Mouse (Mus musculus): ENCODE data around the gene Wbp2. TPM values are rescaled to one million over a fixed set of nuclear protein-coding genes. Genes with fewer than 3 reads are reported as not detected.

Wbp2 gene
- polyA plus RNA-seq, 1 experiment from 2014 or later, result 99.4 TPM

GRCm38 (mm10) chr11:116110131-116110530, 23.3 kb upstream of the Wbp2 start:
- H3K4me1 ChIP-seq (ENCODE audit: insufficient read depth, low read length), result peaks cover 53% of the 10 kb centered on the region
- peak; percentile 50 for ATAC-seq (ENCODE audit: low FRiP score, low TSS enrichment)
- H3K9me3 ChIP-seq (ENCODE audit: low read length), result no peaks in the 10 kb centered on the region
- under 1% methylated on average over 35 of the region's 35 CpGs for WGBS
- H3K9ac ChIP-seq (replicated peaks; ENCODE audit: low read length), result peak overlapping the region; percentile 71
- H3K36me3 ChIP-seq (ENCODE audit: insufficient read depth, low read length), result no peaks in the 10 kb centered on the region
- H3K27ac ChIP-seq (ENCODE audit: low read length), result 0 out of 2 replicates have a peak overlapping the region, but pooled peaks have one; percentile 34
- H3K4me2 ChIP-seq (replicated peaks; ENCODE audit: low read depth, low read length), result peak overlapping the region; percentile 71
- H3K27me3 ChIP-seq (ENCODE audit: insufficient read depth, low read length), result peaks cover 47% of the 10 kb centered on the region
- peak overlapping the region; percentile 61 for H3K4me3 ChIP-seq (ENCODE audit: low read length)

DNA sequence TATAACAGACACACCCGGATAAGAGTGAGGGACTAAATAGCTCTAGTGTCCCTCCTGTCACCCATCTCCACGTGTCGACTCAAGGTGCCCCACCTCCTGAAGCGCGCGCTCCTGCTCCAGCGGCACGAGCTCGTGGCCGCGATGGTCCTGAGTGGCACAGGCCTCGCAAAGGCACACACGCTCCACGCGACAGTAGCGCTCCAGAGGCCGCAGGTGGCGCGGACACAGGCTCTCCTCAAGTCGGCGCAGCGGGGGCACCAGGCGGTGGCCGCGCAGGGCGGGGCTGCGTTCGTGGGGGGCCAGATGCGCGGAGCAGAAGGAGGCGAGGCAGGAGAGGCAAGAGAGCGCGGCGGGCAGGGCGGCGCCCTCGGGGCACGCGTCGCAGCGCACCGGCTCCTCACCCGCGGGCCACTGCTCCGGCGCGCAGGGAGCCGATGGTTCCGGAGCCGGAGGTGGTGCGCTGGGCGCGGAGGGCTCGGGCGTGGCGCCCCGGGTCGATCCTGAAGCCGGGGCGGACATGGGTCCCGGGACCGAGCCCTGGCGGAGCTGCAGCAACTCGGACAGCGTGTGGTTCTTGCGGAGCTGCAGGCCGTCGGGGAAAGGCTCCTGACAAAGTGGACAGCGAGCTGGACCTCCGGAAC, 22.8 kb upstream of the Wbp2 start:
- Histone ChIP-seq H3K9ac (replicated peaks; ENCODE audit: low read length) (peak overlapping the region; percentile 71), H3K27ac (ENCODE audit: low read length) (peak overlapping the region; percentile 38; the same call in 1 of the 2 replicates), H3K4me2 (replicated peaks; ENCODE audit: low read depth, low read length) (peak overlapping the region; percentile 71), H3K4me1 (ENCODE audit: insufficient read depth, low read length) (peaks cover 58% of the 10 kb centered on the region), H3K27me3 (ENCODE audit: insufficient read depth, low read length) (peaks cover 47% of the 10 kb centered on the region), H3K36me3 (ENCODE audit: insufficient read depth, low read length) (no peaks in the 10 kb centered on the region), H3K4me3 (ENCODE audit: low read length) (peak overlapping the region; percentile 61), H3K9me3 (ENCODE audit: low read length) (no peaks in the 10 kb centered on the region)
- peak; percentile 17; the same call in 1 of the 2 replicates for ATAC-seq (ENCODE audit: low FRiP score, low TSS enrichment)
- under 1% methylated on average over 64 of the region's 70 CpGs for WGBS

DNA sequence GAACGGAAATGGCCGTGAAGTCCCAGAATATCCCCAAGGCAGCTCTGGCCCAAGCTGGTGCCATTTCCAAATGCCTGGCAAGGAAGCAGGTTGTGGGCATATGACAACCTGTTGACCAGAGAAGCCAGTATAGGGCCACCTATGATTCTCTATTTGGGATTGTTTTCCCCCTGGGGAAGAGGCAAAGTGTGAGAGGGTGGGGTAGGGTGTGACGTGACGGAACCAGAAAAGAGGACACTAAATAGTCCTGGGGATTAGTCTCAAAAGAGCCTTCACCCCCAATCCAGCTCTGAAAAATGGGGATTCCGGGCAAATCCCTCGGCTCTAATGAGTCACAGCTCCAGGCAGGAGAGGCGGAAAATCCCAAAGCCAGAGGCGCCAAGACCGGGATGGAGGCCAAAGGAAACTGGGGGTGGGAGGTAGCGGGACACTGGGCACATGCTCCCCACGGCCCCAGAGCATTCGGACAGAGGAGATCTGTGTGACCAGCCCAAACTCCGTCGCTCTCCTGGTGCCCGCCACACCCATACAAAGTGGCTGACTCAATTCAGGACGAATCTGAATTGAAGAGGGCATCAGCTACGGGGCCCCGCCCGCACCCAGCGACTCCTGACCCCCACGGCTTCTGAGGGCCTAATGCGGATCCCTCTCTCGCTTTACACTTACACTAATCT, 21.8 kb upstream of the Wbp2 start:
- peaks cover 47% of the 10 kb centered on the region for H3K27me3 ChIP-seq (ENCODE audit: insufficient read depth, low read length)
- no peak for ATAC-seq (ENCODE audit: low FRiP score, low TSS enrichment)
- peak overlapping the region; percentile 38; the same call in 1 of the 2 replicates for H3K27ac ChIP-seq (ENCODE audit: low read length)
- H3K9ac ChIP-seq (replicated peaks; ENCODE audit: low read length), result peak overlapping the region; percentile 71
- peak overlapping the region; percentile 61 for H3K4me3 ChIP-seq (ENCODE audit: low read length)
- H3K4me1 ChIP-seq (ENCODE audit: insufficient read depth, low read length), result peaks cover 68% of the 10 kb centered on the region
- H3K4me2 ChIP-seq (replicated peaks; ENCODE audit: low read depth, low read length), result peak overlapping the region; percentile 71
- WGBS, result 7% methylated on average over 23 of the region's 23 CpGs
- no peaks in the 10 kb centered on the region for H3K36me3 ChIP-seq (ENCODE audit: insufficient read depth, low read length)
- H3K9me3 ChIP-seq (ENCODE audit: low read length), result no peaks in the 10 kb centered on the region

GRCm38 (mm10) chr11:116107777-116108285, 21.0 kb upstream of the Wbp2 start:
- no peaks in the 10 kb centered on the region for H3K9me3 ChIP-seq (ENCODE audit: low read length)
- 21% methylated on average over 19 of the region's 19 CpGs for WGBS
- H3K4me1 ChIP-seq (ENCODE audit: insufficient read depth, low read length), result peaks cover 76% of the 10 kb centered on the region
- peak overlapping the region; percentile 50; the same call in 1 of the 2 replicates for H3K27ac ChIP-seq (ENCODE audit: low read length)
- peaks cover 47% of the 10 kb centered on the region for H3K27me3 ChIP-seq (ENCODE audit: insufficient read depth, low read length)
- peak overlapping the region; percentile 71 for H3K4me2 ChIP-seq (replicated peaks; ENCODE audit: low read depth, low read length)
- H3K36me3 ChIP-seq (ENCODE audit: insufficient read depth, low read length), result no peaks in the 10 kb centered on the region
- peak overlapping the region; percentile 59 for H3K9ac ChIP-seq (replicated peaks; ENCODE audit: low read length)
- H3K4me3 ChIP-seq (ENCODE audit: low read length), result peak overlapping the region; percentile 61
- no peak for ATAC-seq (ENCODE audit: low FRiP score, low TSS enrichment)

DNA sequence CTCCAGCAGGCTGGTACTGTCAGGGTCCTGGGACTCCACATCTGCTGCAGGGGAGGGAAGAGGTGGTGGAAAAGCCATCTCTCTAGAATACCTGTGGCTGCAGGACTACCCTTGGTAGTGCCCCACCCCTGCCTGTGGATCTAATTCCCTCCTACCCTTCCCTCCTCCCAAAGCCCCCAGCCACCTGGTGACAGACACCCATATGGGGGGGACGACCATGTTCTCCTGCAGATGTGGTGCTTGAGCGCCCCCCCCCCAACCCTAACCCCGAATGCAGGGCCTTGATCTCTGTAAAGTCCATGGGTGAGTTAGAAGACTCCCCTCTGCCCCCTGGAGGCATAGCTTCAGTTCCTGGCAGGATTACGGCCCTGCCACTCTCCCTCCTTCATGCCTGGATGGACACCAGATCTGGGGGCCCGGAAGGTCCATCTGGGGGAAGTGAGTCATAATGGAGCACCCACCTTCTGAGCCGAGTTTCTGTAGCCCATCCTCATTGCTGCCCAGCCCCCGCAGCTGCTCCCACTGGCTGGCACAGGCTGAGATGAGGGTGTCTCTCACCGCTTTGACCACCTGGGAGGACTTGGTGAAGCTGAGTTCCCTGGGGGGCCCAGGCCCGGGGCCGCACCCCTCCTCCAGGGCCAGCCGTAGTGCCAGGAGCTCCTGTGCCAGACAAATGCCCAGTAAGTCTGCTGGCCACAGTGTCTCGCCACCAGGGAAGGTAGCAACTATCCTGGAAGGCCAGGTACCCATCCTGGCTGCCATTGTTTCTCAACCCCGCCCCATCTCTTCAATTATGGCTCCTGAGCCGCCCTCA, 20.4 kb upstream of the Wbp2 start:
- Histone ChIP-seq H3K36me3 (ENCODE audit: insufficient read depth, low read length) (no peaks in the 10 kb centered on the region), H3K9me3 (ENCODE audit: low read length) (no peaks in the 10 kb centered on the region), H3K4me1 (ENCODE audit: insufficient read depth, low read length) (peaks cover 81% of the 10 kb centered on the region), H3K4me2 (replicated peaks; ENCODE audit: low read depth, low read length) (peak overlapping the region; percentile 71), H3K27me3 (ENCODE audit: insufficient read depth, low read length) (peaks cover 47% of the 10 kb centered on the region), H3K9ac (replicated peaks; ENCODE audit: low read length) (peak overlapping the region; percentile 59), H3K27ac (ENCODE audit: low read length) (peak overlapping the region; percentile 50; the same call in 1 of the 2 replicates), H3K4me3 (ENCODE audit: low read length) (peak overlapping the region; percentile 61)
- 24% methylated on average over 14 of the region's 14 CpGs for WGBS
- 0 out of 2 replicates have a peak, but pooled peaks have one; percentile 10 for ATAC-seq (ENCODE audit: low FRiP score, low TSS enrichment)

- H3K27ac ChIP-seq (ENCODE audit: low read length), result 0 out of 2 replicates have a peak overlapping the region, but pooled peaks have one; percentile 38
- peaks cover 89% of the 10 kb centered on the region for H3K4me1 ChIP-seq (ENCODE audit: insufficient read depth, low read length)
- H3K9me3 ChIP-seq (ENCODE audit: low read length), result no peaks in the 10 kb centered on the region
- H3K4me3 ChIP-seq (ENCODE audit: low read length), result peak overlapping the region; percentile 19
- peak overlapping the region; percentile 71 for H3K4me2 ChIP-seq (replicated peaks; ENCODE audit: low read depth, low read length)
- WGBS, result 19% methylated on average over 32 of the region's 32 CpGs
- H3K9ac ChIP-seq (replicated peaks; ENCODE audit: low read length), result peak overlapping the region; percentile 48
- ATAC-seq (ENCODE audit: low FRiP score, low TSS enrichment), result no peak
- H3K36me3 ChIP-seq (ENCODE audit: insufficient read depth, low read length), result no peaks in the 10 kb centered on the region
- peaks cover 43% of the 10 kb centered on the region for H3K27me3 ChIP-seq (ENCODE audit: insufficient read depth, low read length)
These were observed 19.6 kb upstream of the Wbp2 start for GRCm38 (mm10) chr11:116106154-116106962.

- Histone ChIP-seq H3K4me2 (replicated peaks; ENCODE audit: low read depth, low read length) (no peak overlapping the region), H3K4me1 (ENCODE audit: insufficient read depth, low read length) (peaks cover 94% of the 10 kb centered on the region), H3K9ac (replicated peaks; ENCODE audit: low read length) (no peak overlapping the region), H3K36me3 (ENCODE audit: insufficient read depth, low read length) (no peaks in the 10 kb centered on the region), H3K27me3 (ENCODE audit: insufficient read depth, low read length) (peaks cover 30% of the 10 kb centered on the region), H3K9me3 (ENCODE audit: low read length) (no peaks in the 10 kb centered on the region), H3K27ac (ENCODE audit: low read length) (0 out of 2 replicates have a peak overlapping the region, but pooled peaks have one; percentile 18), H3K4me3 (ENCODE audit: low read length) (no peak overlapping the region)
- 80% methylated on average over 2 of the region's 2 CpGs for WGBS
- ATAC-seq (ENCODE audit: low FRiP score, low TSS enrichment), result no peak
These were observed 18.3 kb upstream of the Wbp2 start for GRCm38 (mm10) chr11:116105065-116105464.

DNA sequence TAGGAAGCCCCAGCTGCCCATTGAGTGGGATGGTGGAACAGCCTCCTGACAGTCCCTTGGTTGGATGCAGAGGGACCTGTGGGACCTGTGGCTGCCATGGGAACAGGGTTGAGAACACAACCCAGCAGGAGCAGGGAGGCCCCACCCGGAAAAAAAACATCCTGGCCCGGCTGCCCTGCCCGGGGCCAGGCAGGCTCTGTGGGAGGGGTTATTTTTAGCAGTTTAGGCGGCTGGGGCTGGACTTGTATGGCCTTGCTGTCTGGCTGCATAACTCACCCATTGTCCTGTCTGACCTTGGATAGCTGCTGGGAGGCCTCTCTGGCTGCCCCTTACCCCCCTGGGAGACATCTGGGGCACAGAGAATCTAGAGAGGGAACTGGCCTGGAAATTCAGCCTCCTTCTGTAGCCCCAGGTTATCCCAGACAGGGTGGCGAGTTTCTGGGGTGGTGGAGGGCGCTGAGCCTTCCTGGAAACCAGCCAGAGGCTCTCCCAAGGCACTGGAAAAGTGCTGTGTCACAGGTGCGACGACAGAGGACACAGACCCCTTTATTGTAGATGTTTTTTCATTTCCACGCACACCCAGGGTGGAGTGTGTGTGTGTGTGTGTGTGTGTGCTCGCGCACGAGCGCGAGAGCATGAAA, 17.3 kb upstream of the Wbp2 start:
- Histone ChIP-seq H3K27me3 (ENCODE audit: insufficient read depth, low read length) (peaks cover 21% of the 10 kb centered on the region), H3K27ac (ENCODE audit: low read length) (peak overlapping the region; percentile 89), H3K36me3 (ENCODE audit: insufficient read depth, low read length) (no peaks in the 10 kb centered on the region), H3K4me3 (ENCODE audit: low read length) (no peak overlapping the region), H3K4me1 (ENCODE audit: insufficient read depth, low read length) (peaks cover 93% of the 10 kb centered on the region), H3K9me3 (ENCODE audit: low read length) (no peaks in the 10 kb centered on the region), H3K9ac (replicated peaks; ENCODE audit: low read length) (peak overlapping the region; percentile 39; the same call in 1 of the 2 replicates), H3K4me2 (replicated peaks; ENCODE audit: low read depth, low read length) (peak overlapping the region; percentile 8; the same call in 1 of the 2 replicates)
- WGBS, result 31% methylated on average over 14 of the region's 14 CpGs
- peak; percentile 76 for ATAC-seq (ENCODE audit: low FRiP score, low TSS enrichment)

All from kidney, embryonic 16.5 days (tissue).